Mouse (Mus musculus): ENCODE measurements around the gene Nol8. TPM values are rescaled to one million over a fixed set of nuclear protein-coding genes. Genes with fewer than 3 reads are reported as not detected.

Gene Nol8
- polyA plus RNA-seq, 1 experiment from 2014 or later: 24.6 TPM

DNA sequence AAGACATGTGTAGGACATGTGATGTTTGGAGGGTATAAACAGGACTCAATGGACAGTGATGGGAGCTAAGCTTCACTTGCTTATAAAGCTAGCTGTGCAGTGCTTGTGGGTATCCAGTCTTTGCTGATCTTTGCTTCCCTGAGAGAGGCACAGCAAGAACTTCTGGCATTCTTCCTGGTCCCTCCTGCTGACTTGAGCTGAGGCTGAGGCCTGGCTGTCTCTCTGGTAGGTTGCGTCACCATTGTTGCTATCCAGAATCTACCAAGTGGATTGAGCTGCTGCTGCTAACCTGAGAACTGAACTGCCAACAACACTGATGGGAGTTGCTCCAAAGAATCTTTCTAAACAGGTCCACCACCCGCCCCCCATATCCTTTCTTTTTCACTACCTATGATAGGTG is 23.8 kb upstream of the Nol8 start:
- no peaks in the 10 kb centered on the region for H3K4me1 ChIP-seq (ENCODE audit: control insufficient read depth, insufficient read depth, low read length)
- ATAC-seq (replicated peaks; ENCODE audit: insufficient number of reproducible peaks, low FRiP score, low TSS enrichment, low read depth): no peak
- no peaks in the 10 kb centered on the region for H3K9me3 ChIP-seq (replicated peaks; ENCODE audit: control insufficient read depth, low read length)
- no peaks in the 10 kb centered on the region for H3K27me3 ChIP-seq (ENCODE audit: control insufficient read depth, insufficient read depth, low read length)
- H3K4me3 ChIP-seq (ENCODE audit: low read depth, low read length): no peak overlapping the region
- no peak for DNase-seq (ENCODE audit: low spot score)
- H3K27ac ChIP-seq (replicated peaks; ENCODE audit: low read depth, low read length): no peak overlapping the region
- 79% methylated on average over 2 of the region's 2 CpGs for WGBS
- H3K4me2 ChIP-seq (ENCODE audit: low read depth, low read length): no peak overlapping the region
- H3K36me3 ChIP-seq (replicated peaks; ENCODE audit: control insufficient read depth, insufficient read depth, low read depth, low read length): no peaks in the 10 kb centered on the region
- H3K9ac ChIP-seq (replicated peaks; ENCODE audit: low read length): no peak overlapping the region

DNA sequence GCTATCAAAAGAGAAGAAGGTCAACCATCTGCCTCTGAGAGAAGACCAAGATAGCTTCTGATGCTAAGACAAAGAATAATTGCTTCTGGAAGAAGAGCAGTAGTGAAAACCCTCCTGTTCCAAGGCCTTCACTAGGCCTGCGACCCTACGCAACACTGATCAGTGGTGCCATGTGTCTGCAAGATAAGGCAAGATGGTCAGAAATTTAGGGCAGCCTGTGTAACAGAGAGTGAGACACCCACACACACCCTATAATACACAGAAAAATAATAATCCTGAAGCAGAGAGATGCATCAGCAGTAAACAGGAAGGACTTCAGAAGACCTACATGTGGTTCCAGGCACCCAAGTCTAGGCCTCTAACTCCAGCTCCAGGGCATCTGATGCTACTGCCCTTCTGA is 12.9 kb upstream of the Nol8 start:
- H3K4me2 ChIP-seq (ENCODE audit: low read depth, low read length): no peak overlapping the region
- 100% methylated on average over 2 of the region's 2 CpGs for WGBS
- no peaks in the 10 kb centered on the region for H3K4me1 ChIP-seq (ENCODE audit: control insufficient read depth, insufficient read depth, low read length)
- H3K4me3 ChIP-seq (ENCODE audit: low read depth, low read length): no peak overlapping the region
- no peaks in the 10 kb centered on the region for H3K36me3 ChIP-seq (replicated peaks; ENCODE audit: control insufficient read depth, insufficient read depth, low read depth, low read length)
- ATAC-seq (replicated peaks; ENCODE audit: insufficient number of reproducible peaks, low FRiP score, low TSS enrichment, low read depth) (no peak), DNase-seq (ENCODE audit: low spot score) (no peak)
- no peaks in the 10 kb centered on the region for H3K9me3 ChIP-seq (replicated peaks; ENCODE audit: control insufficient read depth, low read length)
- H3K27me3 ChIP-seq (ENCODE audit: control insufficient read depth, insufficient read depth, low read length): no peaks in the 10 kb centered on the region
- no peak overlapping the region for H3K9ac ChIP-seq (replicated peaks; ENCODE audit: low read length)
- H3K27ac ChIP-seq (replicated peaks; ENCODE audit: low read depth, low read length): no peak overlapping the region

DNA sequence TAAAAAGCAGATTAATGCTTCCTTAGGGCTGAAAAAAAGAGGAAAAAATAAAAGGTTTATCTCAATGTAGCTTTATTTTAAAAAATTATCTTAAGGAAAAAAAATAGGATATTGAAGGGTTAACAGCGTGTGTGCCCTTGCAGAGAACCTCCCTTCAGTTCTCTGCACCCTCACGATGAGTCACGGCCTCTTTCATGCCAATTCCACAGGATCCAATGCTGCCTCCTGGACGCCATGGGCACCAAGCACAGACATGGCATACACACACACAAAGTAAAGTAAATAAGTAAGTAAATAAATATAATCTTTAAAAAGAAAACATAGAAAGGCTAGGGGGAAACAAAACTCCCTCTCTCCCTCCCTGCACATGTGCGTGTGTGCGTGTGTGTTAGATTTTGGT is 10.2 kb upstream of the Nol8 start:
- no peaks in the 10 kb centered on the region for H3K36me3 ChIP-seq (replicated peaks; ENCODE audit: control insufficient read depth, insufficient read depth, low read depth, low read length)

DNA sequence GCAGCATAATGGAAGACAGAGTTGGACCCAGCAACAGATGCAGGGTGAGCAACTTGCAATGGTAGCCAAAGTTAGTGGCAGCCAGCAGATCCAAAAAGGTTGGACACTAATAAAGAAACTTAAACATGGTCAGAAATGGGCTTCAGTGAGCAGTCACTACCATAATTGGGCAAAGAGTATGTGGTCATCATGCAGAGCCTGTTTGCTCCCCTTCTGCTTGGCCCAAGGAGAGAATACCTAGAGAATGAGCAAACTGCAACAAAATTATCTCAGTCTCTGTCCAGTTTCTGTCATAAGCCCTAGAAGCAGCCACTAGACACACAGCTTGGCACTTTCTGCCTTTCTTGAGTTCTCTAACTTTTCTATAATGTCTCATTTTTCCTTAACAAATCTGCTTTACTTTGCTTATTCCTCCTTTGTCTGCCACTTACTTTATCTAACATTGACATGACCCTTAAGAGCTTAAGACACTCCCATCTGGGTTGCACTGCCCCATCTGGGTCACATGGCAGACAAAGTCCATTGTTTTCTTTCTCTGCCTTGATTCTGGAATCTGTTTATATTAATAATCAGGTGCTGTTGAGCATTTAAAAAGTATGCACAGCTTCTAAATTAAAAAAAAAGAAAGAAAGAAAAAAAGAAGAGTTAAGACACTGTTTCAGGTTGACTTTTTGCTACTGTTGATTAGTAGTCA is 9.1 kb upstream of the Nol8 start:
- Histone ChIP-seq H3K27ac (replicated peaks; ENCODE audit: low read depth, low read length) (no peak overlapping the region), H3K4me3 (ENCODE audit: low read depth, low read length) (no peak overlapping the region), H3K4me2 (ENCODE audit: low read depth, low read length) (no peak overlapping the region), H3K4me1 (ENCODE audit: control insufficient read depth, insufficient read depth, low read length) (no peaks in the 10 kb centered on the region), H3K27me3 (ENCODE audit: control insufficient read depth, insufficient read depth, low read length) (no peaks in the 10 kb centered on the region), H3K36me3 (replicated peaks; ENCODE audit: control insufficient read depth, insufficient read depth, low read depth, low read length) (no peaks in the 10 kb centered on the region), H3K9me3 (replicated peaks; ENCODE audit: control insufficient read depth, low read length) (no peaks in the 10 kb centered on the region), H3K9ac (replicated peaks; ENCODE audit: low read length) (no peak overlapping the region)
- ATAC-seq (replicated peaks; ENCODE audit: insufficient number of reproducible peaks, low FRiP score, low TSS enrichment, low read depth) (no peak), DNase-seq (ENCODE audit: low spot score) (no peak)

More for the DNA sequence above, 10.2 kb upstream of the Nol8 start:
- Histone ChIP-seq H3K9me3 (replicated peaks; ENCODE audit: control insufficient read depth, low read length) (no peaks in the 10 kb centered on the region), H3K4me2 (ENCODE audit: low read depth, low read length) (no peak overlapping the region), H3K27me3 (ENCODE audit: control insufficient read depth, insufficient read depth, low read length) (no peaks in the 10 kb centered on the region), H3K4me3 (ENCODE audit: low read depth, low read length) (no peak overlapping the region), H3K4me1 (ENCODE audit: control insufficient read depth, insufficient read depth, low read length) (no peaks in the 10 kb centered on the region), H3K27ac (replicated peaks; ENCODE audit: low read depth, low read length) (no peak overlapping the region), H3K9ac (replicated peaks; ENCODE audit: low read length) (no peak overlapping the region)
- no peak for DNase-seq (ENCODE audit: low spot score)
- whole genome bisulfite sequencing: 77% methylated on average over 6 of the region's 6 CpGs
- ATAC-seq (replicated peaks; ENCODE audit: insufficient number of reproducible peaks, low FRiP score, low TSS enrichment, low read depth): no peak

DNA sequence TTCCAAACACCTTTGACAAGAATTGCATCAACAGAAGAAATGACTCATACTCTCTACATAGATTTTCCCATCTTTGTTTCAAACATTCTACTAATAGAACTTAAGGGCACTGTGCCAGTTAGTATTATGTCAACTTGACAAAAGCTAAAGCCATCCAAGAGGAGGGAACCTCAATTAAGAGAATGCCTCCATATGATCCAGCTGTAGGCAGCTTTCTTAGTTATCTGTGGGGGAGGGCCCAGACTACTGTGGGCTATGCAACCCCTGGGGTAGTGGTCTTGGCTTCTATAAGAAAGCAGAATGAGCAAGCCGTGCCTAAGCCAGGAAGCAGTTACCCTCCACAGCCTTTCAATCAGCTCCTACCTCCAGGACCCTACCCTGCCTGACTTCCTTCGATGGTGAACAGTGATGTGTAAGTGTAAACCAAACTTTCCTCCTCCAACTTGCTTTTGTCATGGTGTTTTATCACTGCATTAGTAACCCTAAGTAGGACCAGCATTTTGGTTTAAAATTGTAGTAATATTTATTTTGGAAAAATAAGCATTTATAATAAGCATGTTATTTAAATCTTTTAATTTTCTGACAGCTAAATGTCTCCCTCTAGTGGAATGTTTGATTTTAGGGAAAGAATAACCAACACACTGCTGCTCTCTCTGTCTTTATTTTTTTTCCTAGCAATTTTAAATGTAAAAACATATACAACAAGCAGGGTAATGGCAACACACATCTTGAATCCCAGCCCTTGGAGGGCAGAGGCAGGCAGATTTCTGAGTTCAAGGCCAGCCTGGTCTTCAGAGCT is 7.9 kb upstream of the Nol8 start:
- 84% methylated on average over 2 of the region's 2 CpGs for WGBS
- DNase-seq (ENCODE audit: low spot score) (peak; percentile 64), ATAC-seq (replicated peaks; ENCODE audit: insufficient number of reproducible peaks, low FRiP score, low TSS enrichment, low read depth) (no peak)
- Histone ChIP-seq H3K9ac (replicated peaks; ENCODE audit: low read length) (no peak overlapping the region), H3K36me3 (replicated peaks; ENCODE audit: control insufficient read depth, insufficient read depth, low read depth, low read length) (no peaks in the 10 kb centered on the region), H3K4me1 (ENCODE audit: control insufficient read depth, insufficient read depth, low read length) (no peaks in the 10 kb centered on the region), H3K4me2 (ENCODE audit: low read depth, low read length) (no peak overlapping the region), H3K27me3 (ENCODE audit: control insufficient read depth, insufficient read depth, low read length) (no peaks in the 10 kb centered on the region), H3K27ac (replicated peaks; ENCODE audit: low read depth, low read length) (no peak overlapping the region), H3K9me3 (replicated peaks; ENCODE audit: control insufficient read depth, low read length) (no peaks in the 10 kb centered on the region), H3K4me3 (ENCODE audit: low read depth, low read length) (no peak overlapping the region)

DNA sequence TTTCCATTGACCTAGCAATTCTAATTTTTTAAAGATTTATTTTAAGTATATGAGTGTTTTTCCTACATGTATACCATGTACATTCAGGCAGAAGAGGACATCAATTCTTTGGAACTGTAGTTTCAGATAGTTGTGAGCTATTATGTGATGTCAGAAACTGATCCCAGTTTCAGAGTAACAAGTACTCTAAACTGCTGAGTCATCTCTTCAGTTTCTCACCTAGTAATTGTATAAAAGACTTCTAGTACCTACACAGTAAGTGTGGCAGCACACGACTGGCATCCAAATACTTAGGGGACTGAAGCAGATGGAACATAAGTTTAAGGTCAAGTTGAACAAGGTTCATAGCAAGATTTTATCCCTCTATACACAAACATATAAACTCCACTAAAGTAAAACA is 6.9 kb upstream of the Nol8 start:
- H3K36me3 ChIP-seq (replicated peaks; ENCODE audit: control insufficient read depth, insufficient read depth, low read depth, low read length): no peaks in the 10 kb centered on the region
- DNase-seq (ENCODE audit: low spot score): no peak
- no peak overlapping the region for H3K4me3 ChIP-seq (ENCODE audit: low read depth, low read length)
- H3K9me3 ChIP-seq (replicated peaks; ENCODE audit: control insufficient read depth, low read length): no peaks in the 10 kb centered on the region
- H3K27me3 ChIP-seq (ENCODE audit: control insufficient read depth, insufficient read depth, low read length): no peaks in the 10 kb centered on the region
- no peak overlapping the region for H3K4me2 ChIP-seq (ENCODE audit: low read depth, low read length)
- no peak overlapping the region for H3K9ac ChIP-seq (replicated peaks; ENCODE audit: low read length)
- H3K27ac ChIP-seq (replicated peaks; ENCODE audit: low read depth, low read length): no peak overlapping the region
- ATAC-seq (replicated peaks; ENCODE audit: insufficient number of reproducible peaks, low FRiP score, low TSS enrichment, low read depth): no peak
- WGBS: 80% methylated on average over 1 of the region's 1 CpGs
- H3K4me1 ChIP-seq (ENCODE audit: control insufficient read depth, insufficient read depth, low read length): no peaks in the 10 kb centered on the region

DNA sequence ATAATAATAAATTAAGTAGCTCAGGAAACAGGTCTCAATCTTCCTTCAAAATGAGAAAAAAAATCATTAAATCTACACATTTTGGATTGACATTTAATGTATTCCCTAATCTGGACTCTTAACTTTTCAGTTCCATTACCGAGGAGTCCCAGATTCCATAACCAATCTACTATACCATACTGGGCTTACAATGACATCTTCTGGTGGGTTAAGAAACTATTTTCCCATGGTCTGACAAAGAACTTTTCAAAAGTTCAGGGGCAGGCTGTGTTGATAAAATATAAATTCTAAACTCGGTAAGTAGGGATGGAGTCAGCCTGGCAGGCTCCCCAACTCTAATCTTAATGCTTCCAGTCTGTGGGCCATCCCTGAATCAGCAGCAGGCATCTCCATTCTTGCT is 1.7 kb upstream of the Nol8 start:
- Histone ChIP-seq H3K27ac (replicated peaks; ENCODE audit: low read depth, low read length) (no peak overlapping the region), H3K9me3 (replicated peaks; ENCODE audit: control insufficient read depth, low read length) (no peaks in the 10 kb centered on the region), H3K4me3 (ENCODE audit: low read depth, low read length) (no peak overlapping the region), H3K4me2 (ENCODE audit: low read depth, low read length) (no peak overlapping the region), H3K36me3 (replicated peaks; ENCODE audit: control insufficient read depth, insufficient read depth, low read depth, low read length) (no peaks in the 10 kb centered on the region), H3K9ac (replicated peaks; ENCODE audit: low read length) (no peak overlapping the region), H3K4me1 (ENCODE audit: control insufficient read depth, insufficient read depth, low read length) (no peaks in the 10 kb centered on the region), H3K27me3 (ENCODE audit: control insufficient read depth, insufficient read depth, low read length) (no peaks in the 10 kb centered on the region)
- ATAC-seq (replicated peaks; ENCODE audit: insufficient number of reproducible peaks, low FRiP score, low TSS enrichment, low read depth) (no peak), DNase-seq (ENCODE audit: low spot score) (peak; percentile 9)
- 54% methylated on average over 2 of the region's 2 CpGs for WGBS

DNA sequence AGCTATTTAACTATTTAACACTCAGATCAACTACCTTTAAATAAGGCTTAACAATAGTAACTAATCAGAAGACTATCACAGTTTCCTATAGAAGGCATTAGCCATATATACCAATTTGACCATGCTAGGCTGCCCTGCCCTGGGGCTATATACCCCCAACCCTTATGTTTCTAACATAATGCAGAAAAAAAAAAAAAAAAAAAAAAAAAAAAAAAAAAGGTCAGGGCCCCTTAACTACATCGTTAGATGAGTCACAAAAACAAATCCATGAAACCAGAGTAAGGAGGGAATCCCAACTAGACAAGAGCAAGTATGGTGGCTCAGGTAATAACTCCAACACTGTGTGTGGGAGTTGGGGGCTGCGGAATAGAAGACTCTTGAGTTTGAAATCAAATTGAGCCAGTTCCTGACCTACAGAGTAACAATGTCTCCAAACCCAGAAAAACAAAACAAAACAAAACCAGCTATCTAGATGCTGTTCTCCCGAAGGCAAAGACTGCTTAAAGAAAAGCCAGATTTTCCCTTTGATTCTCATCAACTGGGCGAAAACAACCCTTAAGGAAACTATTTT is 1.0 kb upstream of the Nol8 start:
- WGBS: 1% methylated on average over 4 of the region's 4 CpGs
- H3K27ac ChIP-seq (replicated peaks; ENCODE audit: low read depth, low read length): no peak overlapping the region
- no peak for DNase-seq (ENCODE audit: low spot score)

More for the DNA sequence above, 1.0 kb upstream of the Nol8 start:
- H3K36me3 ChIP-seq (replicated peaks; ENCODE audit: control insufficient read depth, insufficient read depth, low read depth, low read length): no peaks in the 10 kb centered on the region
- ATAC-seq (replicated peaks; ENCODE audit: insufficient number of reproducible peaks, low FRiP score, low TSS enrichment, low read depth): no peak
- no peaks in the 10 kb centered on the region for H3K4me1 ChIP-seq (ENCODE audit: control insufficient read depth, insufficient read depth, low read length)
- H3K9ac ChIP-seq (replicated peaks; ENCODE audit: low read length): peak overlapping the region; percentile 67
- H3K9me3 ChIP-seq (replicated peaks; ENCODE audit: control insufficient read depth, low read length): no peaks in the 10 kb centered on the region
- H3K4me2 ChIP-seq (ENCODE audit: low read depth, low read length): peak overlapping the region; percentile 64
- H3K4me3 ChIP-seq (ENCODE audit: low read depth, low read length): peak overlapping the region; percentile 78
- H3K27me3 ChIP-seq (ENCODE audit: control insufficient read depth, insufficient read depth, low read length): no peaks in the 10 kb centered on the region
